Mouse (Mus musculus) adrenal gland, postnatal 4 days (tissue): ENCODE data around the gene Olfr1270. TPM values are rescaled to one million over a fixed set of nuclear protein-coding genes. Genes with fewer than 3 reads are reported as not detected.
"Not testable (repeated sequence)": the region's sequence is repeated elsewhere in the genome, so short reads cannot be mapped to it uniquely, and the experiment has no call there.

Experiments used
- DNase-seq, 2 experiments: peaks; one replicate each; pipeline ENCODE4 v3.0.0; 2021 to 2022; ENCODE audit warnings: low spot score in 2 of 2, mixed read lengths in 2 of 2
- long read RNA-seq, 2 experiments: library from polyadenylated mRNA; stranded (forward); transcript quantifications; one replicate each; pipeline ENCODE4 v2.0.0; 2021
- total RNA-seq, 2 experiments: library from RNA; stranded (reverse); gene quantifications; 2 replicates each; pipeline ENCODE4 v1.2.3; 2021

Gene Olfr1270
- not detected for total RNA-seq
- long read RNA-seq, experiment 1 = 0 reads
- long read RNA-seq, experiment 2 = 0 reads

- no peak for DNase-seq
Measured at GRCm38 (mm10) chr2:90152991-90153390, at the start of gene Olfr1270. Gene Olfr1270 (minus strand): TSS chr2:90153091.

- not testable (repeated sequence) for DNase-seq
Measured at GRCm38 (mm10) chr2:90199606-90200005, 46.7 kb upstream of the Olfr1270 start.

GRCm38 (mm10) chr2:90195285-90195684 lies 42.4 kb upstream of the Olfr1270 start:
- DNase-seq = not testable (repeated sequence)

GRCm38 (mm10) chr2:90194750-90195149 lies 41.9 kb upstream of the Olfr1270 start:
- not testable (repeated sequence) for DNase-seq

GRCm38 (mm10) chr2:90187082-90187481 lies 34.2 kb upstream of the Olfr1270 start:
- not testable (repeated sequence) for DNase-seq

- DNase-seq = not testable (repeated sequence)
Measured at GRCm38 (mm10) chr2:90186082-90186481, 33.2 kb upstream of the Olfr1270 start.

GRCm38 (mm10) chr2:90153916-90154315 lies 1.0 kb upstream of the Olfr1270 start:
- no peak for DNase-seq

GRCm38 (mm10) chr2:90142196-90142595 lies 10.7 kb downstream of the Olfr1270 start, which contains the start of gene Olfr32:
Gene Olfr32 (minus strand): TSS chr2:90142296.
- no peak for DNase-seq

- DNase-seq = no peak
Measured at GRCm38 (mm10) chr2:90121312-90121711, 31.6 kb downstream of the Olfr1270 start, which contains the start of gene Olfr1269. Gene Olfr1269 (minus strand): TSS chr2:90121412.

Other genes with a start within 250 kb of the Olfr1270 start
- gene Olfr1258, start 225.8 kb downstream of the Olfr1270 start, total RNA-seq = not detected
- gene Olfr1259, start 204.4 kb downstream of the Olfr1270 start, total RNA-seq = not detected
- gene Olfr1260, start 178.8 kb downstream of the Olfr1270 start, total RNA-seq = not detected
- not detected for gene Olfr1261, start 161.9 kb downstream of the Olfr1270 start, total RNA-seq
- gene Olfr1262, start 152.9 kb downstream of the Olfr1270 start, total RNA-seq = not detected
- gene Olfr1263, start 141.0 kb downstream of the Olfr1270 start, total RNA-seq = not detected
- gene Olfr1264, start 127.5 kb downstream of the Olfr1270 start, total RNA-seq = not detected
- not detected for gene Olfr1265, start 117.8 kb downstream of the Olfr1270 start, total RNA-seq
- gene Olfr140, start 89.5 kb downstream of the Olfr1270 start, total RNA-seq = not detected
- gene Olfr1269, start 31.7 kb downstream of the Olfr1270 start, total RNA-seq = not detected
- gene Olfr32, start 10.8 kb downstream of the Olfr1270 start, total RNA-seq = not detected
- gene Olfr1506, start 71.4 kb upstream of the Olfr1270 start, total RNA-seq = under 1 TPM in 1 of 2 experiments, not detected in 1; 0.11 TPM
- not detected for gene Olfr142, start 104.5 kb upstream of the Olfr1270 start, total RNA-seq
- not detected for gene Olfr1271, start 117.9 kb upstream of the Olfr1270 start, total RNA-seq
- gene Olfr1272, start 139.8 kb upstream of the Olfr1270 start, total RNA-seq = not detected
- not detected for gene Gm13769, start 169.1 kb upstream of the Olfr1270 start, total RNA-seq
- gene Olfr1274-ps, start 245.6 kb upstream of the Olfr1270 start, total RNA-seq = not detected